Mouse (Mus musculus): ENCODE results near the gene Zbtb49.
A peak's percentile ranks its signal among the peaks of the same experiment; 100 is the strongest.

The Zbtb49 gene

DNA sequence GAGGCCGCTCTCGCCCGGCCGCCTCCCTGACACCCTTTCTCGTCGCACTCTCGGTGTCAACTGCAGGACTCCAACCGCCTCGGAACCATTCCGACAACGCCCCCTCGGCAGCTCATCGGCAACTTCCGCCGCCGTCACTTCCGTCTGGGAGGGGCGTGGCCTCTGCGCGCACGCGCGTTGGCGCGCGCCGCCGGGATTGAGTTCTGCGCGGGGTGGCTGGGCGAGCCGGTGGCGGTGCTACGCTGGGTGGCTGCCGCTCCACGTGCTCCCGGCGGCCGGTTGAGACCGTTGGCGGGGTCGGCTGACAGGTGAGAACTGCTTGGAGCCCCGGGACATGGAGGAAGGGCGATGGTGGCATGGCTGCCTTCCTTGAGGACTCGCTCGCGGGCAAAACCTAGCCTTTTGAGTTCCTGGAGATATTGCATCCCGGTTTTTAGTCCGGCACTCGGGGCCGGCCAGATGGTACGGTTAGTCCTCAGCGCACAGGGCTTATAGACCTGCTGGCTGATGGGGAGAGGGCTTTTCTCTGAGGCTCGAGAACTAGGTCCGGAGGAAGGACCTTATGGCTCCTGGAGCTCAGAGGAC lies at the start of gene Zbtb49, which contains the start of gene Lyar:
Gene Zbtb49 (minus strand): TSS at position 130 of the 585 bp plus-strand sequence.
Gene Lyar (plus strand): TSS at position 143 of the 585 bp plus-strand sequence.
- DNase-seq: peak; percentile 97

DNA sequence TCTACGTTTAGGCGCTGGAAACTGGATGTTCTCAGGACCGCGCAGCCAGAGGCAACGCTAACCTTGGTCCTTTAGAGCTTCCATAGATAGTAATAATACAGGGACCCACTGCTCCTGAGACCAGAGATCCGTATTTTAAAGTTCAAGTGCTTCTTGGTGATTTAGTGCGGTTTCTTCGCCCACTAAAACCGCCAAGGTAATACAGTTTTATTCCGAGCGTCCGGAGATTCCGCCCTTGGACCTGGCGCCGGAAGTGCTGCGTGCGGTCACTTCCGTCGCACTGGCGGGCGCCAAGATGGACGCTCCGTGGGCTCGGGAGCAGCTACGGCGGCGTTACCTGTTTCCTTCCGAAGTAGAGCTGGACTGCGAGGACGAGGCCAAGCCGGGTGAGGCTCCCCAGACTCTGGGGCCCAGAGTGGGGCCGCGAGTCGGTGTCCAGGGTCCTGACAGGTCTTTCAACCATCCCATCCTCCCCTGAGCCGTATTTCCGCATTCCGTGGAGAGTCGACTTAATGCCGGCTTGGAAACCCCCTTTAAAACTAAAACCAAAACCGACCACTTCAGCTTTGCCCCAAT lies 39.9 kb upstream of the Zbtb49 start, which contains the start of gene Tmem128:
Gene Tmem128 (plus strand): TSS at position 79 of the 576 bp plus-strand sequence.
- DNase-seq: peak; percentile 80 to 83

DNA sequence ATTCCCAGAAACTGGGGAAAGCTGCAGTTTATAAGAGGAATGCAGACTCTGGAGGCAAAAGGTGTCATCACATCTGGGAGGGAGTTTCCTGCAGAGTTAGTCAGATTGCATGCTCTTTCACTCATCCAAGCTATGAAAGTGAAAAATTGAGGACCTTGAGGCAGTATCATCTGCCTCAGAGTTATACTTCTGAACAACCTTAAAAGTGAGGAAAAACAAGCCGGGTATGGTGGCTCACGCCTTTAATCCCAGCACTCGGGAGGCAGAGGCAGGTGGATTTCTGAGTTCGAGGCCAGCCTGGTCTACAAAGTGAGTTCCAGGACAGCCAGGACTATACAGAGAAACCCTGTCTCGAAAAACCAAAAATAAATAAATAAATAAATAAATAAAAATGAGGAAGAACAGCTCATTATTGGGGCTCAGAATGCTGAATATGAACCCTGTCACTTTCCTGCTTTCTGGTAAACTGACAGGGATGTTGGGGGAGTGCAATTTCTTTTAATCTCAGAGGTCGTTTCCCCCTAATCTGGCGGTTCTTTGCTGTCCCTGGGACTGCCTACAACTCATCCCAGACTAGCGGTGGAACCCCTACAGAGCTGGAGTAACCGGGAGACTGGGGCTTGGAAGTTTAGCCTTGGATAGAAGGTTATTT lies 39.3 kb upstream of the Zbtb49 start:
- DNase-seq: no peak

DNA sequence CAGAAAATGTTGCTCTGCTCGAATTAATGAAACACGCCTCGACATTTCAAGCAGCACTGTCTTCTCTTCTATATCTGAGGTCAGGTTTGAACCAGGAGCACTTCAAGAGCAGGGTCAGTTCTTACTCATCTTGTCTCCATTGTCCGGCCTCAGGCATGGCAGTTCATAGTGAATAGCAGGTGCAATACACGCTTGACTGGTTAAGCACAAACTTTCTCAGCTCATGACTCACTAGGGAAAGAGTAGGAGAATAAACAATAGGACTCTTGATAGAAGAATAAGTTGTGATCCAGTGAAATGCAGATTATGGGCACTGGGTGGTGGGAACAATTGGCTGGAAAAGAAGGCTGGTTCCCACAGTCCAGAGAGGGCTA lies 38.5 kb upstream of the Zbtb49 start:
- no peak for DNase-seq

DNA sequence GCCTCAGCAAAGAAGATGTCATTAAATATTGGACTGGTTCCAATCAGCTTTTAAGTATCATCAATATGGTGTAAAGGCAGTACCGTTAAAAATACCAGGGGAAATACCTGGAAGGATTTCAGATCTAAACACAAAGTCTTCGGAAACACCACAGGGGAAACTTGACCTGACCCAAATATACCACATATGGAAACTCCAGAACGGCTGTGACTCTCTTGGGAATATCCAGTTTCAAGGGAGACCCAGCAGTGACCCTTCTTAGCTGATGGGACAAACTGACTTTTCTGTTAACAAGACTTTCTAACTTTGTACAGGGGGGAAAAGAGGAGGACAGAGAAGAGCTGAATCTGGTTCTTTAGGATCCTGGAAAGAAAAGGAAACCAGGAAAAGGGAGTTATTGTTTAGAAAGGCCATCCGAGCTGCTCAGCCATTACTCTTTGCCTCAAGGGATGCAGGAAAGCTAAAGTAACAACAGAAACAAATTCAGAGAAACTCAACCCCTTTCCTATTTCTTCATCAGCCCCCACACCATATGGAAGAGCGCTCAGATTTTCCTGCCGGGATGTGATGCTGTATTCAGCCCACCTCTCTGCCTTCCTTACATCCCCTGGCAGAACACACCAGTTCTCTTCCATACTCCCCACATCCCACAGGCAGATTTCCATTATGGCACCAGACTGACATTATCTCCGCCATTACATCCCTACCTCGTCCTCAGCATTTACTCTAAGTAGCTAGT lies 37.9 kb upstream of the Zbtb49 start:
- DNase-seq: no peak

DNA sequence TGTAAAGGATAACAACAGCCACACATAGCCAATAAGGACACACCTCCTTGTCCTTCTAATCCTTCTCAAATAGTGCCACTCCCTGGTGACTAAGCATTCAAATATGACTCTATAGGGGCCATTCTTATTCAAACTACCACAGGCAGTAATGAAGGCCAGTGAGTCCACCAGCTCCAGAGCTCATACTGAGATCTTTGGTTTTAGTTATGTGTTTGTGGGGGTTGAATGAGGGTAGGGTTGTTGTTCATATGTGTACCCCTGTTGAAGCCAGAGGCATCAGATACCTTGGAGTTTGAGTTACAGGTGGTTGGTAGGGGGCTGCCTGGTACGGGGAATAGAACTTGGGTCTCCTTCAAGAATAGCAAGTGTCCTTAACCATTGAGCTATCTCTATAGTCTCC lies 36.3 kb upstream of the Zbtb49 start:
- no peak for DNase-seq

DNA sequence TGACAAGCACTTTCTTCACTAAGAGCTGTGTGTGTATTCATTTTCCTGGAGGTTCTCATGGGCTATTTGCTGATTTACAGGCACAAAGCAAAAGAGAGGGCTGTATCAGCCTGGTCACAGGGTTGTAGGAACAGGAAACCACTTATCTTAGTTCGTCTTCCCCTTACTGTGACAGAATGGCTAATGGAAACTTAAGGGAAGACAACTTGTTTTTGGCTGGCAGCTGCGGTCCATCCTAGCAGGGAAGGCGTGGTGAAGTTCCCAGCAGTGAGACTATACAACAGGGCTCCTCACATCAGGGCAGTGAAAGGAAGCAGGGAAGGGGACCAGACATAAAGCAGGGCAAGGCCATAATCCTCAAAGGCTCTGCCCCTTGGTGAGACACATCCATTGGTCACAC lies 35.4 kb upstream of the Zbtb49 start:
- DNase-seq: no peak

DNA sequence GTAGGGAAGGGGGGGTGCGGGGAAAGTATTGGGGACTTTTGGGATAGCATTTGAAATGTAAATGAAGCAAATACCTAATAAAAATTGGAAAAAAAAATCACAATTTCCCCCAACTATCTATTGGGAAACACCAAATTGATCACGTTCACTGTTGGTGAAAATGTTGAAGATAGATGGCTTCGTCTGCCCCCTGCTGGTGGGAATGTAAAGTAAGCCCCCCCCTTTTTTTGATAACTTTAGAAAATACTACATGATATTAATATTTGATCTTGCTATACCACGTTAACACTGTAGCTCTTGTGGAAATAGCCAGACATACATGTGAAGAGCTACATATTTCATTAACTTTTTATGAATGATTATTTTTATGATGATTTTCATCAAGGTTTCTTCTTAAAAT lies 34.9 kb upstream of the Zbtb49 start:
- DNase-seq: no peak

DNA sequence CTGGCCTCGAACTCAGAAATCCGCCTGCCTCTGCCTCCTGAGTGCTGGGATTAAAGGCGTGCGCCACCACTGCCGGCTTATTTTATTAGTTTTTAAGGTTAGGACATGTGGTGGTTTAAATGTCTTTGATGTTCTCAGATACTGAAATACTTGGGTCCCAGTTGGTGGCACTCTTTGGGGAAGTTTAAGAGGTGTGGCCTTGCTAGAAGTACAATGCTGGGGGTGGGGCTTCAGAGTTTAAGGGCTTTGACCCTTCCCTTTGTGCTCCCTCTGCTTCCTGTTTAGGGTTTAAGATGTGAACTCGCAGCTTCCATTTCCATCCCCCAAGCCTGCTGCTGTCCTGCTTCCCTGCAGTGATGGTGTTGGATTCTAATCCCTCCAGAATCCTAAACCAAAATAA lies 21.7 kb upstream of the Zbtb49 start:
- peak in 1 of 2 experiments; percentile 1 for DNase-seq

DNA sequence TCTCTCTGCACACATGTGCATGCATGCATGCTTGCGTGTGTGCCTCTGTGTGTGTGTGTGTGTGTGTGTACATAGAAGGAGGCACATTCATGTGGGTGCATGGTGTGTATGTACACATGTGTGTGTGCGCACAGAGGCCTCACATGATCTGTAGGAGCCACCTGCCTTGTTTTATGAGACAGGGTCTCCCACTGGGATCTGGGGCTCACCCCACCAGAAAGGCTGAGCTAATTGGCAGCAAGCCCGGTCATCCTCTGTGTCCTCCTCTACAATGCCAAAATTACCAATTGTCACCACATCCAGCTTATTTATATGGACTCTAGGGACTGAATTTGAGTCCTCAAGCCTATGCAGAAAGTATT lies 21.2 kb upstream of the Zbtb49 start:
- peak; percentile 69 to 75 for DNase-seq

DNA sequence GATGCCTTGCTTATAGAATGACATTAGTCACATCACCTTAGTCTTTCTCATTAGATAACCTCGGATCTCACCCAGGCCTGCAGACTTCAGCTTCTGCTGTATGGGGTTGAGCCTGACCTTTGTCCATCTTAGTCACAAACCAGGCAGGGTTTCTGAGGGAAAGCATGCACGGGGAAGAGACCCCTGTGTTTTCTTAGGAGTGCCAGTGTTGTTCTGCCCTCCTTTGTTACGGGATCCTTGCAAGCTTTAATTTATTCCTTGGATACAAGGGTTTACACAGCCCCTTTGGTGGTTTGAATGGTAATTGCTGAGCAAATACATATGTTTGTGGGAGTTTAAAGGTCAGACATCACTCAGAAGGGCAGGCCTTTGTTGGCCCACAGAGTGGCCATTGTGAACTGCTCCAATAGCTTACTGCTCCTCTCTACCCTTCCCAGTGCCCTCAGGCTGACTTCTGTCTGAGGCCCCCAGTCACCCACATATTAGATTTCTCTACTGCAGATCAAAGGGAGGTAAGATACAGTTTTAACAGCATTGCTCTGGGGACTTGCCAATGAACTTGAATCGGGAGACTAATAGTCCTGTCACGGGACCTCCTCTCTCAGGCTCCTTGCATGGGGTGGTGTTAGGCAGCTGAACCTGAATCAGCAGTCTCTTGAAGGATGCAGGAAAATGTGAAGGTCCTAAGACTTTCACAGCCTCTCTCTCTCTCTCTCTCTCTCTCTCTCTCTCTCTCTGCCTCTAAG lies 20.6 kb upstream of the Zbtb49 start:
- no peak for DNase-seq

DNA sequence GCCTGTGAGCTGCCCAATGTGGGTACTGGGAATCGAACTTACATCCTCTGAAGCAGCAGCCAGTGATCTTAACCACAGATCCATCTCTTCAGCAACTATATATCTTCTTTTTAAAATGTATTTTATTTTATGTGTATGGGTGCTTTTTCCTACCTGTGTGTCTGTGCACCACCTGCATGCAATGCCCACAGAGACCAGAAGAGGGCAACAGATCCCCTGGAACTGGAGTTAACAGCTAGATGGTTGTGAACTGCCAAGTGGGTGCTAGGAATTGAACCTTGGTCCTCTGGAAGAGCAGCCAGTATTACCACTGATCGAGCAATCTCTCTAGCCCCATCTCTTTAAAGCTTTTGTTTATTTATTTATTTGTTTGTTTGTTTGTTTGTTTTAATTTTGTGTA lies 16.4 kb upstream of the Zbtb49 start:
- no peak for DNase-seq

DNA sequence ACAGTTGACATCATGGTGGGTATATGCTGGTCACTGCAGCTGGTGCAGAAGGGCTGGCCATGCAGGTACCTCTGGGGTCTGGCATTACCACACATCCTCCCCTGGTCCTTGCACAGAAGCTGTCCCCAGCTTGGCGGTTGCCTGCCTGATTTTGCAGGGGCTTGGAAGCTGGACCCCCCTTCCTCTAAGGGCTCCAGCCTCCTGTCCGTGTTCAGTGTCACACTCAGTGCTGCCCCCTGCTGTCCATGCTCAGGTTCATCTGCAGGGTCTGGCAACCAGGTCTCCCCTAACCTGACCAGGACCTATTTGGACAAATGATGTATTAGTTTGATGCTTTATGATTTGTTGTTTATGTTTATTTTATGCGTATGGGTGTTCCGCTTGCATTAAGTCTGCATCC lies 15.2 kb upstream of the Zbtb49 start:
- DNase-seq: peak; percentile 77 to 81

DNA sequence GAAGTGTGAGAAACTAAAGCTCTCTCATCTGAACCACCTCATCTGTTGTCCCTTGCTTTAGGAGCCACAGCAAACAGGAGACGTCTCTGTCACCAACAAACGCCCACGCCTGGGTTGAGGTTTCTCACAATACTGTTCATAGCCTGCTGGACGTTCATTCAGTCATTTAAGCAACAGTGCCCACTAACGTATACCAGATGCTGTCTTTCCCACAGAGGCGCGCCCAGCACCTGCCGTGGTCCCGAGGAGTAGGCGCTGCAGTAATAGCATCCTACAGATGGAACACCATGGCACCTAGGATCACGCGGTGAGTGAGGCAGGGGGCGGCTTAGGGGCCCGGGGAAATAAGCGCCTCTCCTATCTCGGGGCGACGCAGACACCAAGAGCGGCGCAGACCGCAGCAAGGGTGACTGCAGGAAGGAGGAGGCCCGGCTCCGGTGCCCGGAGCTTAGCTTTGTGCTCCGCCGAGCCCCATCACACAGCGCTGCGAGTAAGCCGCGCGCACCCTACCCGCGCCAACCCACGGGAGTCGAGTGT lies 418 bp downstream of the Zbtb49 start:
- DNase-seq: no peak

DNA sequence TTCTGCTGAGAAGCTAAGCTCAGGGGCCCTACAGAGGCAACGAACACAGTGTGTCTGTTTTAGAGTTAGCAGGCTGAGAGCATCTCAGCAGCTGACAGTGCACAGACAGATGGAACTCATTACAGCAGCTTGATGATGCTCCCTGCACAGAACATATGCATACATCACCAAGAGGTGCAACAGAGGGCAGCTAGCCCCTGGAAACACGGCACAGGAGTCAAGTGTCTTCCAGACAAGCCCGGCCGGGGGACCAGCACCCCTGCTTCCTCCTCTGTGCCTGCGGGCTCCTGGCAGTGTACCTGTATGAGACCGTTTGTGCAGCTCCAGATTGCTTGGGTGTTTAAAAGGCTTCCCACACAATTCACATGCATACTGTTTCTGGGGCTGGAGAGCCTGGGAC lies 7.2 kb downstream of the Zbtb49 start:
- no peak for DNase-seq

DNA sequence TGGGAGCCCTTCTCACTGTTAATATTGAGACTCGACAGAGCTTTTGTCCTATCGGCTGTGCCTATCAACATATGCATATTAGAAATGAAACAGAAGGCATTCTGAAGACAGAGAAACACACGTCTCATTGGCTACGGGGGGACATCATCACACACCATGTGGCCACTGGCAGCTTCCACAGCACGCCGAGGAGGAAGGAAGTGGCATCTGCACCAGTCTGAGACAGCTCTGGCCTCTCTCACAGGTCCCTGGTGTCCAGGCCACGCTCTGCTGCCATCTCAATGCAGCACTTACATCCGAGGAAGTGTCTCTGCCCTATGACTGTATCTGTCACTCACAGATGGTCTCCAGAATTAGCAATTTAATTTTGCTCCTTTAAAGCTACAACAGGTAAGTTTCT lies 8.6 kb downstream of the Zbtb49 start:
- no peak for DNase-seq

DNA sequence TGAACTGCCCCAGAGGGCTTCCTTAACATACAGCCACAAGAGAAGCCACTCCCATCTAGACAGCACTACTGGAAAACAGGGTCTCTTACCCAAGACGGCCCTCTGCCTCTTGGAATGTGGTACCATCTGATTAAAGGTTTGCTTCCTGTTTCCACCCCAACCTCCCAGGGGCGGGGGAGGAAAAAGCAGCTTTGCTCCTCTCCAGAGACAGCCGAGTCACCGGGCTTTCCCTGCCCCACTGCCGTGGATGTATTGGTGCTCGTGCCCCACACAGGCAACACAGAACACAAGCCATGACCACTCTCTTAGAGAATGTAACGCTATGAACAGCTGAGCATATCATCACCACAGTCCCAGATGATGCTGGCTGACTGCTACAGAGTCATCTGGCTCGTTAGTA lies 11.3 kb downstream of the Zbtb49 start:
- no peak for DNase-seq

DNA sequence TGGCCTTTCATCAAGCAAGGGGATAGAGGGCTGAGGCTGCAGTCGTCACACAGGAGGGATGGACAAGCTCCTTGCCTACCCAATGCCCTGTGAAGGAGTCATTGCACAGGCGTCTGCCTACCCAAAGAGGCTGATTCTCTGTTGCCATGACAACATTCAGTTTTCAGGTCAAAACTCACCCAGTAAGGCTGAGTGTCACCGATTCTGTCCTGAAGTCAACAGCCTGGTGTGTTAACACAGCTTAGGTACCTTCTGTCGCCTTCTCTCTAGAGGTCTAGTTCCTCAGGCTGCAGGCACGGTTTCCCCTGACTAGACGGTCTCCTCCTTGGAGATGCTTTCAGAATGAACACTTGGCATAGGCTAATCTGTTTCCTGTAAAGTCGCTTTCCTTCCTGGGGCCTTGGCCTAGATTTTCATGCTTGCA lies 14.9 kb downstream of the Zbtb49 start:
- DNase-seq: peak in 1 of 2 experiments; percentile 25

DNA sequence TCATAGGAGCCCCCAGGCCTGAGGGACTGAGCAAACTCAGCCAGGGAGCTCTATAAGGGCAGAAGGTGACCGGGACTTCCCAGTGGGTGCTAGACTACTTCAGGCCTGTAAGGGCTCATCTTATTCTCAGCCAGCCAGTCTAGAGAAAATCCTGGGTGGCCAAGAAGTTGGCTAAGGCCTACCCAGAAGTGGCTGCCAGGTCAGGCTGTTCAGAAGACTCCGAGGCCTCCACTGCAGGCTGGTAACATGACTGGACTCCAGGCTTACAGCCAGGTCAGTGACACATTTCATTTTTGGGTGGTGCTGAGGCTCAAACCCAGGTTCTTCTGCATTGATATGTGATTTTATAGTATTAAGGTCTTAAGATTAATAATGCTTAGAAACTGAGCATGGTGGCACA lies 20.6 kb downstream of the Zbtb49 start:
- DNase-seq: no peak

DNA sequence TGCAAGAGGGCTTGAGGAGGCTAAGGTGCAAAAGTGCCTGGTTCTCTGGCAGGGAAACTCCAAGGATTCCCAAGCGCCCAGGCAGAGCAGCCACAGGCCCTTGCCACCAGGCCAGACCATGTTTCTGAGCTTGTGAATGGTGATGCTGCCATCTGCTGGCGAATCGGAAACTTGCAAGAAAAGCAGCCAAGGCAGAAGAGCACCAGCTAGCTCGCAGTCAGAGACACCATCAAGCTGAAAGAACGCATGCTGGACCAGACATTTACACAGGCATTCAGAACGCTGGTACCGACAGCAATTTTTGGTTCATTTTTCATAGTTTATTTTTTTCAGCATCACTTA lies 22.8 kb downstream of the Zbtb49 start:
- peak; percentile 93 to 94 for DNase-seq

DNA sequence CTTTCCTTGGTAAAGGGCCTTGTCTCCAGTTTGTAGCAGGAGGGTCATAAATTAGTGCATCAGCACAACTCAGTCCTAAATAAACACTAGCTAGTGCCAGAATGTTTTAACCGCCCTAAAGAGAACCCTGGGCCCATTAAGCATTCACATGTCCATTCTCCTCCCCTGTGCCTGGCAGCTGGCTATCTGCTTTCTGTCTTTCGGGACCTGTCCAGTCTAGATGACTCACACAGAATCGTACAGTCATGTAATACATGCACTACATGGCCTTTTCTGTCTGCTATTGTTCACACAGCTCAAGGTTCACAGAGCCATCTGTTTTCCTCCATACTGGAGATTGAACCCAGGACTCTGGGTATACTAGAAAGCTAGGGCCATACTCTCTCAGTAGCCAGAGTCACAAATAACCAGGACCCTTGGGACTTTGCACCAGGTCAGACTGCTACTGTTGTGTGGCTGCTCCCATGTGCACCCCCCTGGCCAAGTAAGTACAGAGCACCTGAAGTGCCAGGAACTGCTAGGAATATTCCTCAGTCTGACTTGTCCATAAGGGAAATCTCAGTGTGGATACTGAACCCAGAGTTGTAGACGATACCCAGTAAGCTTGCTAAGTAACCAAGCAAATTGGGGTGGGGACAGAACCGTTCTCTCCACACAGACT lies 23.3 kb downstream of the Zbtb49 start:
- DNase-seq: no peak

DNA sequence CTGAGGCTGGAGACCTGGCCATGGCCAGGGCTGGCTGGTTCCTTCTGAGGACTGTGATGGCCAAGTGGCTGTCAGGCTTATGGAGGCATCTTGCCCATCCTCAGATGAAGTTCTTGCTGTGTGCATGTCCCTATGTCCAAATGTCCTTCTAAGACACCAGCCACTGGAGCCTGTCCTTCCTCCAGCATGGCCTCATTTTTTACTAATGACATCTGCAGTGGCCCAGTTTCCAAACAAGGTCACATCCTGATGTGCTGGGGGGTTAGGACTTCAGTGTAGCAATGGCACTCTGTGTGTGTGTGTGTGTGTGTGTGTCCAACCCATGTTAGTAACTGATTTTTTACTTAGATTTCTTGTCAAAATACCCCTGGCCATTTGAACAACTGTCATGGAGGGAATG lies 24.3 kb downstream of the Zbtb49 start:
- DNase-seq: no peak
